Mouse (Mus musculus) ZHBTc4 (cell line): ENCODE results near the gene BC034090.

ENCODE experiments used
- DNase-seq: peaks from one replicate; pipeline ENCODE4 v3.0.0-alpha.2; 2011; ENCODE audit warnings: low read depth, low spot score

Gene BC034090

DNA sequence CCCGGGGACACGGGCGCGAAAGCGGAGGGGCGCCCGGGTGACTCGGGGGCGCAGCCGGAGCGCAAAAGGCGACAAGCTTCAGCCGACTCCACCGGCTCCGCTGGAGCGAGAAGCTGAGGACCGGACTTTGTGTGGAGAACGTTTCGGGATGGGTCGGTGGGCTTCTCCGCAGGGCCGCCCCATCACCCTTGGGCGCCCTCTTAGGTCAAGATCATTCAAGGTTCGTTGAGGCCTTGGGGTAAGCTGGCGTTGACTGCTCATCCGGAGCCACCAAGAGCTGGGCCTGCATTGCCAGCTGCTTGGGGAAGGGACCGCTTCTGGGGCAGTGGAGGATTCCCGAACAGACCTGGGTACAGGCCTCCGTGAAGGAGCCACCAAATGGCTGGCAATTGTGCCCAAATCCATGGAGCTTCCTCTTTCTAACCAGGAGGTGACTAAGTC is 547 bp upstream of the BC034090 start:
- peak; percentile 56 for DNase-seq

DNA sequence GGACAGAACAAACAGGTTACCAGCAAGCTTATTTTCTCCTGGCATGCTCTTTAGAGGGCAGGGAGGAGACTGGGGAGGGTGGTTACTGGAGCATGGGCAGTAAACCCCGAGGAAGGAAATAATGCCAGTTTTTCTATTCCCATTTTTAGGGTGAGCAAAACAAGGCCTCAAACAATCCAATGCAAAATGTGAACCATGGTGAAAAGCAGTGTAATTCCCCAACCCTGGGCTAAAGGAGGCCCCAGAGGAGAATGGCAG is 1.8 kb downstream of the BC034090 start:
- no peak for DNase-seq

DNA sequence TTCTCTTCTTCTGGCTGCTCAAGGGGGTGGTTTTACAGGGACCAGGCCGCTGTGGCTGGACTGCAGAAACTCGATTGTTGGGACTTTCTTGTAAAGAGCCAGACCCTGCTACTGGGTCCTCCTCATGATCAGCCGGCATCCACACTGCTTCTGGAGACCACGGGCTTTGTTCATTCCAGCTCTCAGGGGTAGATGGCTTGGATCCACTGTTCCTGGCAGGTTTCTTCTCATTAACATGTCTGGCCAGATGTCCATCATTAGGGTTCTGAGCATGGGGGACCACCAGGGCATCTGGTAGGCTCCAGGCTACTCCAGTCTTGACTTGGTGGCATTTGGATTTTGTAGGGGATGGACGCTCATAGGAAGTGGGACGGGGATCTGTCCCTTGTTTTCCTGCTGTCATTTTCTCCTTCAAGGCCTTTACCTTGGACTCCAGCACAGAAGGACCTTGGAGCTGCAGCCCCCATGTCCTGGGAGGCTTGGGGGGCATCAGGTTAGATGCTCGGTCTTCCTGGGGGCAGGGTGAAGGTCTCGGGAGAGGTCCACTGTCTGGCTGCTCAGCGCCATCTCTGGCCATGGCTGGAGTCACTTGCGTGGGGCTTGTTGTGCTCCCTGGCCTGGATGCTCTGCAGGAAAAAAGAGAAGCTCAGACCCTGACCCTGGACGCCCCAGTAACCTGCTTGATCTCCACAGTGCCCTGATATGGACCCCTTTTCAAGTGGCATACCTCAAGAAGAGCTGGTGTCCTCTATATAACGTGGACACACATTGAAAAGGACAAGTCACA is 2.4 kb downstream of the BC034090 start:
- no peak for DNase-seq

DNA sequence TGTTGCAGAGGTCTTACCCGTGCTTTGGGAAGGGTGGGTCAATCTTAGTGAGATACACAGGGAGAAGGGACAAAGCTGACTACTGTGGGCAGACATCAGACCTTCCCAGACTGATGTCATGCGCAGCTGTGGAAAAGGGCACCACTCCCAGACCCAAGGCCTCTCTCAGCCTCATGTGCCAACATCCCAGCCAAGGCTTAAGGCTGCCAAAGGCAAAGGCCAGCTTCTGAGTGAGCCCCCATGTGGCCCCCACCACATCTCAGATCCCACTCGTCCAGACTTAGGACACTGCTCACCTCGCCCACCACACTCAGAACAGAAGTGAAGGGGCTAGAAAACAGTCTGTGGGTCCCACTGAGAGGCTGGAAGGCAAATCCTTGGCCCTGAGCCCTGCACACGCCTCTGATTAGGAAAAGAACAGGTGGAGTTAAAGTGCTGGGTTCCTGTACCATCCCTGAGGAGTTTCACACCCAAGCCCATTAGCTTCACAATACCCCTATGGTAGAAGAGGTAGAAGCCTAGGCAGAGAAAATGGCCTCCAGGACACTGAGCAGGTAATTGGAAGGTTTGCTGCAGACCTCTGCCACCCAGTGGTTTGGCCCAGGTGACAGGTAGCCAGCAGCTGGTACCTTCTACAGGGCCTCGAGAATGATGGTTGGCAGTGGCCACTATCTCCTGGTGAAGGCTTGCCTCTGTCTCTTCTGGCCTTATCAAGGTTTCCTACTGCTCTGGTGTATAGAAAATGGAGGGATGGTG is 4.1 kb downstream of the BC034090 start:
- no peak for DNase-seq

DNA sequence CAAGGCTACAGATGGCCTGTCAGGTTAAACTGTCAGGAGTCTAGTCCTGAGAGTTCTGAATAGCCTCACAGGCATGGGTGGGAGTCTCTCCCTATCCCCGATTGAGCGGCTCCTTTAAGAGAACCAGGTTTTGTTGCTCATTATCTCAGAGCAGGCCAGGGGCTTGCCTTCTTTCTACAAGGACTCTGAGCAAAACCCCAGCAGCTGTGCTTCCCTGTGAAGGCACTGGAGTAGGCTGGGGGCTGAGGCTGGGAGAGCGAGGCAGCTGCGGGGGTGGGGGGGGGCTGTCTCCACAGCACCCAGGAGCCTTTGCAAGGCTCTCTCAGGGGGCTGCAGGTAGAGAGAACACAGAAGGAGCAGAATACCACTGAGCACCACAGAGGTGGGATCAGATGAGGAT is 5.1 kb downstream of the BC034090 start:
- no peak for DNase-seq

DNA sequence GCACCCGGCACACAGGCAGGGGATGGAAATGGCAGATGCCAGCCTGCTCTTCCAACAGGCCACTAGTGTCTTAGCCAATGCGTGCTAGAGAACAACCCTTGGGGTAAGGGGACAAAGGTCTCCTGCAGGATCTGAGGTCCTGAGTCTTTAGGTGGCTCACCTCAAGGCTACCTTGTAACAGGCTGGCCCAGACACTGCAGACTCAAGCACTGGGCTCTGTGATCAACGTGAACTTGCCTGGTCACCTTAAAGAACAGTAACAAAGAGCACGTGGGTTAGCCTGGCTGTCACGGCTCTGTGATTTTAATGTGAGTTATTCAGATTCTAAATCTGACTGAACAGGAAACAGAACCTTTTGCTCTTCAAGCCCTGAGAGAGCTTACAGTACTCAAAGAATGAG is 6.1 kb downstream of the BC034090 start:
- DNase-seq: no peak

DNA sequence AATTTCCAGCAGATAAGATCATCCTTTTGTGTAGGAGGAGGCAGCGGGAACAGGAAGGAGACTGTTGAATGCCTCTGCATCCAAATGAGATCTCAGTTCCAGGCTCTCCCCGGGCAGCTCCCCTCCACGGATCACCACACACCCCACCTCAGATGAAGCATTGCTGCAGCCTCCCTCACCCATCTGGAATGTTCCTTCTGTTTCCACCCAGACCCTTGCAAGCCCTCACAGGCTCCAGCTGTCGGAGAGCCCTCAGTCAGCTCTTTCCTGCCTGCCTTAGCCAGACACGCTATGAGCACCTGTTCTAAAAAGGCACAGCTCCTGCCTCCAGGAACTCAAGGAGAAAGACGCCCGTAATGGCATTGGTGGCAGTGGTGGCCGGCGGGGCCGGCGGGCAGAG is 6.9 kb downstream of the BC034090 start:
- no peak for DNase-seq

DNA sequence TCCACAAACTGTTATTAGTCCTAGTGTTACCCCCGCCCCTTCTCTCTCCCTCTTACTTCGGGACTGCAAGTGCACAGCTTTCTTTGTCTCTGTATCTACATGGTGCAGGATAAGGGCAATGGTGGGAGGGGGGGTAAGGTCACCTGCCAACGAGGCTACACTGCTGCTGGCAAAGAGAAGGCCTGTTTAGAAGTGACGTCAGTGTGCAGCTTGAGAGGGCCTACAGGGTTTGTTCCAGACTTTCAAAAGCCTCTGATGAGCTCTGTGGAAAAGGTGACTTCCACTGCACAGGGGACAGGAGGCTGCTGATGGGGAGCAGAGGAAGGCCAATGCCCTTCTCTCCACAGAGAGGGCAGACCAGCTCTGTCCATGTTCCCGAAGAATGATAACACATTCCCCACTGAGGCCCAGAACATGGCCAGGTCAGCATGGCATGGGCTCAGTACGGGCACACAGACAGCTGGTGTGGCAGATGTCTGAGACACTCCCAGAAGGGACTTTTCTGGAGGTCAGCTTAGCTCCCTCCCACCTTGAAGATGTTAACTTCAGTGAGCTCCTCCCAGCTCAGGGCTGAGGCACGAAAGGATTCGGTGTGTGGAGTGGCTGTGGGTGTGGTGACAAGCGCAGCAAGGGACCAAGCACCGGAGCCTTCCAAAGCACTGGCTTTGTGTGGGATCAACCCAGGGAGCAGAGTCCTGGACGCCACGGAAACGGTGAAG is 7.8 kb downstream of the BC034090 start:
- peak; percentile 77 for DNase-seq

DNA sequence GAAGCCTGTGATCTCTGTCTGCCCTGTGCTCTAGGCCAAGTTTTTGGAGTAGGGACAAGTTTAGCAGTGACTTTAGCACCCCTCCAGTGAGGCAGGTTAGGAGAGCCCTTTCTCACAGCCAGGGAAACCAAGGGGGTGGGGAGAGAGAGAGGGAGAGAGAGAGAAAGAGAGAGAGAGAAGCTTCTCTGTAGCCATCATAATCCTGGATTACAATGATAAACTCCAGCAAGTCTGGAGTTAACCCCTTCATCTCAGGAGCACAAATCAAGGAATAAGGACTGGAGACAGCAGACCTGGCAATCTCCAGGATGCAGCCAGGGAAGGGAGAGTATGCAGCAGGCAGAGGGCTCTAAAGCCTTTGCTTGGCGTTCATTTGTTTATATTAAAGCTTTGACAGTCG is 8.6 kb downstream of the BC034090 start:
- DNase-seq: no peak

DNA sequence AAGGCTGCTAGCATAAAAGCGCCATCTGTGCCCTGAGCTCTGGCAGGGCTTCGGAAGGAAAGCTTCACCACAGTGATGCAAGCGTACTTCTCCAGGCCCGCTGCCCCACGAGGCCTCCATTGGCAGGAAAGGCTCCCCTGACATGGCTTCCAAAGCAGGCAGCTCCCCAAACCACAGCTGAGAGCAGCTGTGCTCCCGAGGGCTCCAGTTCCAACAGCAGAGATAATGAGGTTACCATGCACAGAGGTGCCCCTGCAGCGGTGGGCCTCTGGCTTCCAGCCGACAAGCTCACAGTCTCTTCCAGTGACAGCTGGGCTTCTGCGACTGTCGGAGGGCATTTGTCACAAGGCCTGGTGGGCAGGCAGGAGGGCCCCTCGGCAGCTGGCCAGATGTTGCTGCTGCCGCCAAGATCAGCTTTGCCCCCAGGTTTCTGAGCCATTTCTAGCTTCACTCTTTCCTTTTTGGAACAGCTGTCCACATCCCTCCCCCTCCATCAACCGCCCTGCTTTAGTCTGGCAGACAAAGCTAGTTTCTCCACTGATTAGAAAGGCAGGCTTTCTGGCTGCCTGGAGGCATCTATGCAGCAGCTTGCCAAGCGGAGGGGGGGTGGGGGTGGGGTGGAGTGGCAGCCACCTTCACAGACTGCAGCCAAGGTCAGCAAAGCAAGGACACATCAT is 10.2 kb downstream of the BC034090 start:
- DNase-seq: peak; percentile 34

DNA sequence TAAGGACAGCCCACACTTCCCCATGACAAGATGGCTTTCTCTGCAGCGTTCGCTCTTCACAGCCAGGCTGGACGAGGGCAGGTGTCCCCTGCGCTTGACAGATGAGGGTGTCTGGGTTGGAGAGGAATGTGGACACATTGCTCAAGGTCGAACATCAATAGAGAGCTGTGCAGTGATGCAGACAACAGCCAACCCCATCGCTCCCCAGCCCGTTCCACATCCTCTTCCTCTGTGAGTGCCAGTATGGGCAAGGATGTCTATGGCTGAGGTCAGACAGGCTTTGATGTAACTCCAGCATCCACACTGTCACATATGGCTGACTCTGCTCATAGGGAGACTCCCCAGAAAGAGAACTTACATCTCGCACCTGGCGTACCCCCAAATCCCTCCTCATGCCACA is 10.9 kb downstream of the BC034090 start:
- DNase-seq: no peak

DNA sequence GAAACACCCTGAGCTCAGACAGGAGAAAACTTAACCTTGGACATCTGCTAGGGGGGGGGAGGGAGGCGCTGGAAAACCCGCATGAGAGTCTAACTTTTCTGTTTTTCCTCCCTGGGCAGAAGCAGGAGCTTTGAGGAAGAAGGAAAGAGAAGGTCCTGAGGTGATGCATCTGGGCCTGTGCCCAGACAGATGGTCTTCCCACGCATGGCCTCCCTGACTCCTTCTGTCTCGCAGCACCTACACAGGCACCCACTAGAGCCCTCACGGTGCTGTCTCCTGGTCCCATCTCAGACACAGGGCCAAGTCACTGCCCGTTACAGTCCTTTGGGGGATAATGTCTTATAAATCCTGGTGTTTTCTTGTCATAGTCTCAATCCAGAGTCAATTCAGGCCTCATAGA is 11.5 kb downstream of the BC034090 start:
- DNase-seq: no peak

DNA sequence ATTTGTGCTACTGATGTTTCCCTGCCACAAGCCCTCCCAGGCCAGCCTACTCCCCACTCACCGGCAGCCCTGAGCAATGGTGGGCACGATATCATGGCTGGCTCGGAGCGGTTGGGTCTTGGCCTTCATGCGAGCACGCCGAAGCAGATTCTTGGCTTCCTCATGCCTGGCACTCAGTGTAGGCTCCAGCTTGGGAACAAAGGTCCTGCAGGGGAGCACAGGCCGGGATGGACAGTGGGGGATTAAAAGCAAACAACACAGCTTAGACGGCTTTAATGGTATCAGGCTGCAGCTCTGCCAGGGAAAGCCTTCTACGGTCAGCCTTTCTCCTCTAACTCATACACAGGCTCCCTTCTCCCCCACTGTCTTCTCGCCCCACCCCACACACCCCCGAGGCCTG is 11.9 kb downstream of the BC034090 start:
- peak; percentile 28 for DNase-seq

DNA sequence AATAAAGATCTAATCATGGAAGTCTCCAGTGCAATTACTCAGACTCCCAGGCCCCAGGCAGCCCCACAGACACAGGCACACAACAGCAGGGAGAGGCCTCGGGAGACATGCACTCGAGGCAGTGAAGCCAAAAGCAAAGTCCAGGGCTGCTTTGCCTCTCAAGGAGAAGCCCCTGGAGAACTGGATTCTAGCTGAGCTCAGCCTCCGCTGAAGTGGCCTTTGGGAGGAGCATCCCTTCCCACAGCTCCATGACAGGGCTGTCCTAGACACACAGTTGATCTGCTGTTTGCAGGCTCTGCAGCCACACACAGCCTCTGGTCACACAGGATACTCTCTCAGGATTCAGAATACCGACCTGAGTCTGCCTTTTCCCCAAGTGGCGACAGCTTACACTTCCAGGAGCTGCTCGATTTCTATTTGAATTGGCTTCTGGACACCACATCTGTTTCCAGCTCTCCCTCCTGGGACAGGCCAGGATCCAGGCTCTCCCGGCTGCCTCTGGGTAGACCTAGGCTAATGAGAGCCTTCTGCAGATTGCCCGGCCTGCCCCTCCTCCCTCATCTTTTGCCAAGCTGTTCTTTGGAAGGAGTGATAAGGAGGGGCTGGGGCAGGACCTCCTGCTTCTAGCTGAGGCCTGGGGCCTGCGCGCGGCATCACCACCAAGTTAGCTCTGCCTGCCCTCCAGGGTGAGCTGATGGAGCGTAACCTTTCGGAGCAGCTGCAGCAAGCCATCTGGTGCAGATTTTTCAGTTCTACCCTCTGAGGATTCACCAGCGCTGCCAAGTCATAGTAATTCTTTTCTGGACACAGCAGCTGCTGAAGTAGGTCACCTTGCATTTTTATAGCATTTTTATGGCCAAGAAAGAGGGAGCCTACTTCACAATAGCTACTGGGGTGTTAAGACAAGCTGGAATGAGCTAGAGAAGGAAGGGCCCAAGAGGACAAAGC is 14.5 kb downstream of the BC034090 start:
- DNase-seq: no peak

DNA sequence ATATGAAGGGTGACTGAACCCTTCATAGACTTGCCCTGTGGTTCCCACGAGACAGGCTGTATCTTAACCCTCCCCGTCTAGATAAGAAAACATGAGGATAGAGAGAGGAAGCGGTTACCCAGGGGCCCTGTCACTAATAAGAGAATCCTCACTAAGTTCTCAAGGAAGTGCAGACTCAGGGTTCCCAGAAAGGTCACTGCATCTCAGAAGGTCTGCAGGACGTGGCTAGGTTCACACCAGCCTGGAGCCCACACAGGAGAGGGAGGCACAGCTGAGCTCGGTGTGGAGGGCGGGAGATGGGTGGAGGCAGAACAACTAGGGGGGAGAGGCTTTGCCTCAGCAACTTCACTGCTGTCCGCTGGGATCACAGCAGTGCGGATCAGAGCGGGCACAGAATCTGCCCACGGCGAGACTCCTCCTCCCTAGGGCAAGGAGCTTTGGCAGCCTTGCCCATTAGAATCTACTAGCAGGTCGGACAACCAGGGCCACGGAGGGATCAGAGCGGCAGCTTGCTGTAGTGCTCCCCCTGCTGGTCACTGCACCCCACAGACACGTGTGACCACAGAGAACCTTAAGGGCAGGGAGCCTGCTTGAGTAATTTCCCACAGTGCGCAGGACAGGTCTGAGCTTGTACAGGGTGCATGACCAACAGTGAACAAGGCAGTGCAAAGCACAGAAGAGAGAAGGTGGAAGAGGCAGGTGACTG is 20.2 kb downstream of the BC034090 start:
- peak; percentile 94 for DNase-seq

DNA sequence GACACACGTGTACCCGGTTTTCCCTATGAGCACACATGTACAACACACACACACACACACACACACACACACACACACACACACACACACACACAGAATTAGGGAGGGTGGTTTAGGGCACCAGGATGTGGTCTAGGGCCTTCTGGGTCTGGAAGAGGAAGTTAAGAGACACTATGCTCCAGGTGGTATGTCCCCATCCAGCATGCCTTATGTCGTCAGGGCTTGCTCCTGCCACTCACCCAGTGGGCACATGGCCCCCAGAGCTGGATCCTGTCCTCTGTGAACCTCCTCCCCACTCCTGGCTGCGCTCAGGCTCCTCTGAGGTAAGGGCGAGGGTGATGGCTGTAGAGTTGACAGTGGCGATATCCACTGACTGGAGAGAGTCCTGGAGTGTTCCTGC is 21.2 kb downstream of the BC034090 start:
- DNase-seq: no peak

DNA sequence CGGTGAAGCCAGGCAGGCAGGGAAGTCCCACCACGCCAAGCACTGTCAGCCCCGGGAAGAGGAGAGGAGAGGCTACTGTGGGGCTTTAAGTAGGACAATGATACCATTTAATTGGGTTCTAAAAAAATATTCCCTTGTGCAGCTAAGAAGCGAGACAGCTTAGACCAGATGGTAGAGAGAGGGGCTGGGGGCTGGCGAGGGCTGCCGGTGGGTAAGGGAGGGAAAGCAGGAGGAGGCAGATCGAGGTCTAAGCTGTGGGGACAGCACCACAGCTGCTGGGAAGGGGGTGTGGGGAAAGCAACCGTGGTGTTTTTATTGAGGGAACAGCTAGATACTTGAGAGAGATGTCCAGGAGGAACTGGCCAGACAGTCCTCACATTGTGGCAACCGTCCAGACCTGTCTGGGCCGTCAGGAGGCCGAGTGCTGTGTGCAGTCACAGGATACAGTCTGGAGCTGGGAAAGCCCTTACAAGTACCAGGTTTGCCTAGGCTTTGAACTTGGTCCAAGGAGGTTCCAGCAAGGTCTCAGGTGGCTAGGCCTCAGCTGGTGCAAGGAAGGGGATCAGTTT is 22.1 kb downstream of the BC034090 start:
- DNase-seq: no peak

DNA sequence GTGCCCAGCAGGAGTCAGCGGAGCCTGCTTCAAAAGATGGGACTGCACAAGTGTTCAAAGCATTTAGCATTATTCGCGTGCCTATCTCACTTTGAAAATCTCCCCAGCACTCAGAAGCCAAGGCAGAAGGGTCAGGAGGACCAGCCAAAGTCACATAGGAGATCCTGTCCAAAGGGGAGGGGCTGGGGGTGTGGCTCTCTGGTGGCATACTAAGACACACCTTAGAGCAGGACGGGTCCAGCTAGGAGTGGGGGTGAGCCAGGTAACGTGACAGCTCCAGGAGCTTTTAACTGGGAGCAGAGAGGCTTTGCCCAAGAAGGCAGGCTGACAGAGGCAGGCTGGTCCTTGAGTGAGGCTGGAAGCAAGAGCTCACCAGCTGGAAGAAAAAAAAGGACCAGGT is 25.3 kb downstream of the BC034090 start:
- no peak for DNase-seq

DNA sequence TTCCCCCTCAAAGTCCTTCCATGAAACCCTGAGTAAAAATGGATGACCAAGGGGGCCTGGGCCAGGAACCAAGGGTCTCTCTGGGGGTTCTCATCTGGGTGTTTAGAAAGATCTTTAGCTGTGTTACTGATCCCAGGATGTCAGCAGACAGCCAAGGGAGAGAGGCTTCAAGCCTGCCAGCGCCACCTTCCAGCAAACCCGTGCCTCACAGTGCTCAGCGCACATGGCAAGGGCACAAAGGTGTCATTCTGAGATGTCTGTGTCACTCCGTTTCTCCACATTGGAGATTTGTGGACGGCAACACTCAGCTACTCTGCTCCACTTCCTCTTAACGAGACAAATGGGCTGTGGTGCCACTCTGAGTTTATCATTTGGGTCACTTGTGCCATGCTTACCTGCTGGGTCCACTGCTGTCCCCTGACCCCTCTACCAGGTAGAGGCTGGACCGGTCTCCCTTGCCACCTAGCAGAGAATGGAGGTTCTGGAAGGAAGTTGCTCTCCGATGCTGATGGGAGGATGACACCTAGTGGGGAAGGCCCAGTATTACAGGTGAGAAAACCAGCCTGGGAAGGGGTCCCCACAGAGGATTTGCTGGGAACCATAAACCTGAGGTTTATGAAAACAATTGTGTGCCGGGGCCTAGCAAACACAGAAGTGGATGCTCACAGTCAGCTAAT is 26.2 kb downstream of the BC034090 start:
- DNase-seq: peak; percentile 67

DNA sequence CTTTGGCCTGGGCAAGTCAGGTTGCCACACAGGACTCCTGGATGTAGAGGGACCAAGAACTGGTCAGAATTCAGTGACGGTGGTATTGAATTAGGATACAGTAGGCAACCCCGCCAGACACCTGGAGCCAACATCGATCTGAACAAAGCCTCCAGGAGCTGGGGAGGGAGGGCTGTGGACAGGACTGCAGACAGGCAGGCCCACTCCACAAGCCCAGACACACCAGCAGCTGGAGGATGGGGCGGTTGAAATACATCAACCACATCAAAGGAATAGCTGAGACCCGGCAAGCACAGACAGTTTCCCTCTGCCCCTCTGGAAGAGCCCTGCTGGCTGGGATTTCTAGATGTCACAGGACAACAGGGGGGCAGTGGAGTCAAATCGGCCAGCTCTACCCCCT is 27.4 kb downstream of the BC034090 start:
- no peak for DNase-seq
